Mouse (Mus musculus) neural tube, embryonic 11.5 days (tissue): ENCODE measurements around the gene Rps6kc1. TPM values are rescaled to one million over a fixed set of nuclear protein-coding genes. Genes with fewer than 3 reads are reported as not detected.
A peak's percentile ranks its signal among the peaks of the same experiment; 100 is the strongest.

ENCODE experiments used
- ATAC-seq: fragments of 200-750 bp; cut with Nextera tagmentation; 2 replicates; pipeline ENCODE4 v1.8.0; 2017; ENCODE audit warnings: moderate number of reproducible peaks, mild to moderate bottlenecking, moderate TSS enrichment, moderate library complexity; ENCODE audit not compliant: insufficient read depth, low FRiP score, low TSS enrichment
- DNase-seq: peaks from one replicate; pipeline ENCODE4 v3.0.0-alpha.2; 2015; ENCODE audit warnings: low spot score
- H3K27ac ChIP-seq: fragments of 300-500 bp; sonication (generic); 2 replicates; pipeline ENCODE4 v1.5.1; 2014; ENCODE audit warnings: low read depth, mild to moderate bottlenecking, low read length
- H3K27me3 ChIP-seq: fragments of 300-500 bp; sonication (generic); 2 replicates; pipeline ENCODE4 v1.6.1; 2014; ENCODE audit warnings: mild to moderate bottlenecking, low read length, mixed read lengths; ENCODE audit not compliant: control insufficient read depth, insufficient read depth
- H3K36me3 ChIP-seq: fragments of 300-500 bp; sonication (generic); 2 replicates; pipeline ENCODE4 v1.6.1; 2014; ENCODE audit warnings: mild to moderate bottlenecking, low read length, moderate library complexity, mixed read lengths; ENCODE audit not compliant: control insufficient read depth, insufficient read depth
- H3K4me1 ChIP-seq: fragments of 300-500 bp; sonication (generic); 2 replicates; pipeline ENCODE4 v1.6.1; 2014; ENCODE audit warnings: low read length, mixed read lengths; ENCODE audit not compliant: control insufficient read depth, insufficient read depth
- H3K4me2 ChIP-seq: fragments of 300-500 bp; sonication (generic); 2 replicates; pipeline ENCODE4 v1.6.1; 2014; ENCODE audit warnings: low read depth, mild to moderate bottlenecking, moderate library complexity
- H3K4me3 ChIP-seq: fragments of 300-500 bp; sonication (generic); 2 replicates; pipeline ENCODE4 v1.5.1; 2014; ENCODE audit warnings: low read depth, low read length
- H3K9ac ChIP-seq: fragments of 300-500 bp; sonication (generic); 2 replicates; pipeline ENCODE4 v1.6.1; 2014; ENCODE audit warnings: mild to moderate bottlenecking, low read length
- H3K9me3 ChIP-seq: fragments of 300-500 bp; sonication (generic); 2 replicates; pipeline ENCODE4 v1.6.1; 2016; ENCODE audit warnings: low read length; ENCODE audit not compliant: control insufficient read depth
- WGBS: fragments of 180-500 bp; shearing (Covaris S2); extraction: QIAGEN DNeasy Blood & Tissue Kit; methylation state at CpG from one replicate; pipeline ENCODE4 v1.1.7; 2014; 5-methylcytosine and 5-hydroxymethylcytosine counted together
- polyA plus RNA-seq: library from polyadenylated mRNA; unstranded; fragments of >200 nt; fragmentation: Nextera tagmentation; extraction: Ambion mirVana; gene quantifications from 2 replicates; pipeline ENCODE4 v1.2.1, GENCODE M21; 2014

Rps6kc1 gene
- polyA plus RNA-seq, 1 experiment from 2014 or later: 22.5 TPM

DNA sequence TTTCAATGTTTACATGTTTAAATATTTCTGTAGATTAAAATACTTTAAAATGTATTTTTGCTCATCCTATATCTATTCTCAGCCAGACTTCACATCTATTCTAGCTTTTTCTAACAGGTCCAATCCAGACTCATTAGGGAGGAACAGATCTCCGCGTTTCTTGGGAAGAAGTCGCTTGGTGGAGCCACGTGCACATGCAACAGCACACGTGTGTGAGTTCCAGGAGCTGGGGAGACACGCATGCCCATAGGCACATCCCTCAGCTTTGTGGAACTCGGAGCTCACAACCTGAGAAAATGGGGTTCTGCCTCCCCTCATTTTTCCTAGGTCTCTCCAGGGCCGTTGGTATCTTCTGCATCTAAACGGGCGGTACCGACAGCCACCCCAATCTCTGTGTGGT is 243.7 kb downstream of the Rps6kc1 start:
- ATAC-seq (no peak), DNase-seq (no peak)
- no peak overlapping the region for H3K27ac ChIP-seq
- H3K9me3 ChIP-seq: no peaks in the 10 kb centered on the region
- H3K36me3 ChIP-seq: no peaks in the 10 kb centered on the region
- no peaks in the 10 kb centered on the region for H3K4me1 ChIP-seq
- WGBS: 96% methylated on average over 11 of the region's 11 CpGs
- no peak overlapping the region for H3K4me3 ChIP-seq
- H3K27me3 ChIP-seq: no peaks in the 10 kb centered on the region
- H3K9ac ChIP-seq: no peak overlapping the region
- no peak overlapping the region for H3K4me2 ChIP-seq

DNA sequence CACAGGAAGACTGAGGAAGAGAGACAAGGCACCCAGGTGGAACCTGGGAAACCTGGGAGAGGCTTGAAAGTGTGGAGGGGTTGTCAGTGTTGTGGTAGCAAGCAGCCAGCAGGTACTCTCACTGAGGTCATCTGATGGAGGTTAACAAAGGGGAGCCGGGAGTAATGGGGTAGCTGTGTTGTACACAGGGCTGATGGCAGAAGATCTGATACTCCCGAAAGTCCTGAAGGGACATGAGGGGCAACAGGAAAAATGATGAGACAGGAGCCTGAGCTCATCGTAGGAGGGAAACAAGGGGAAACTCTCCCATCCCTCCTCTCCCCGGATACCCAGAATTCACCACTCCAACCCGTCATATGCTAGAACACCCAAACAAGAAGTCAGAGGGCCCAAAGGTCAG is 244.2 kb downstream of the Rps6kc1 start:
- Histone ChIP-seq H3K27ac (no peak overlapping the region), H3K36me3 (no peaks in the 10 kb centered on the region), H3K4me2 (no peak overlapping the region)

DNA sequence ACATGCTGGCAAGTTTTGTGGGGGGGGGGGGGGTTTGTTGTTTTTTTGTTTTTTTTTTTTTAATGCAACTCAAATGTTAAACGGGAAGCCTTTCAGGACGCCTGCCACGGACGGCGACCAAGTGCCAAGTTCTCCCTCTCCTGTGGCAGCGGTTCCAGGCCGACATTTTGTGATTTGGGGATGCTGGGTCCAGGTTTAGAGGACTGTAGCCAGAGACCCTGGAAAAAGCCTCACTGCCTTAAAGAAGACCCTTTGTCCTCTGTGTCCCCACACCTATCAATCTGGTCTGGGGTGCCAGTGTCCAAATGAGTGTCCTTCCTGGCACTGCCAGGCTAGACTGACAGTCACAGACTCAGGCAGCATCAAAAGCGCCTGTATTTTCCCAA is 246.1 kb downstream of the Rps6kc1 start:
- Histone ChIP-seq H3K4me2 (no peak overlapping the region), H3K9me3 (no peaks in the 10 kb centered on the region), H3K4me3 (no peak overlapping the region), H3K36me3 (no peaks in the 10 kb centered on the region), H3K4me1 (peaks cover 5% of the 10 kb centered on the region; the same call in 1 of the 2 replicates), H3K27ac (no peak overlapping the region), H3K27me3 (no peaks in the 10 kb centered on the region), H3K9ac (no peak overlapping the region)
- ATAC-seq: no peak
- WGBS: 90% methylated on average over 8 of the region's 8 CpGs
- no peak for DNase-seq

More for the DNA sequence above, 244.2 kb downstream of the Rps6kc1 start:
- no peak for ATAC-seq
- H3K9me3 ChIP-seq: no peaks in the 10 kb centered on the region
- no peak overlapping the region for H3K4me3 ChIP-seq
- no peak overlapping the region for H3K9ac ChIP-seq
- no peak for DNase-seq
- no peaks in the 10 kb centered on the region for H3K4me1 ChIP-seq
- WGBS: 88% methylated on average over 5 of the region's 5 CpGs
- no peaks in the 10 kb centered on the region for H3K27me3 ChIP-seq

DNA sequence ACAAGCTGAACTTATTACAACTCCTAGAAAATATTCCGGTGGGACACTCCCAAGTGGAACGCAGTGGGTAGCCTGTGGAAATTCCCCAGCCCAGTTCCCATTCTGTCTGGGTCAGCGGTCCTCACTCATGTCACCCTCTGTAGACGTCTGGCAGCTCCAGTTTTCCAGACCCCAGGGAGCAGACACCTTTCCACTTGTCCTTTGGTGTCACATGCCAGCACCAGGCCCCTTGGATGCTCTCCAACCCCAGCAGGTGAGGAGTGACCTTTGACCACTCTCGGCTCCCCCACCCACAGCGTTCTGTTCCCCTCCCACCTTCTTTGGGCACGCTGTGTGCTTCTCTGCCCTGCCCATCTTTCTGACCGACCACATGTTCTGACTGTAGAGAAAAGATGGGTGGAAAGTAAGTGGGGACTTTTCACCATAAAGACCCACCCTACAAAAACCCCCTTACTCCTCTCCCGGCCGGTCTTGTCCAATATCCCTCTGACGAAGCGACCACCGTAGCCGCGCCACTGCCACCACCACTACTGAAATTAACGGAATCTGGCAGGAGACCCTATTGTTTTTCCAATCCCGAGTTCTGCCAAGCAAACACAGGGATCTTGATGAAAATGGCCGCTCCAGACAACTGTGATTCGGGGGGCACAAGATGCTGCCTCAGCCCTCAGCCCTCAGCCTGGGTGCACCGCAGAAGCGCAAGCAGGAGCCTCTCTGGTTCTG is 246.6 kb downstream of the Rps6kc1 start:
- H3K9ac ChIP-seq: no peak overlapping the region
- no peak for DNase-seq
- H3K4me1 ChIP-seq: peaks cover 5% of the 10 kb centered on the region; the same call in 1 of the 2 replicates
- H3K4me2 ChIP-seq: no peak overlapping the region
- H3K9me3 ChIP-seq: no peaks in the 10 kb centered on the region
- H3K36me3 ChIP-seq: no peaks in the 10 kb centered on the region
- H3K27me3 ChIP-seq: no peaks in the 10 kb centered on the region
- no peak for ATAC-seq
- 85% methylated on average over 21 of the region's 21 CpGs for WGBS
- H3K4me3 ChIP-seq: no peak overlapping the region
- H3K27ac ChIP-seq: no peak overlapping the region

DNA sequence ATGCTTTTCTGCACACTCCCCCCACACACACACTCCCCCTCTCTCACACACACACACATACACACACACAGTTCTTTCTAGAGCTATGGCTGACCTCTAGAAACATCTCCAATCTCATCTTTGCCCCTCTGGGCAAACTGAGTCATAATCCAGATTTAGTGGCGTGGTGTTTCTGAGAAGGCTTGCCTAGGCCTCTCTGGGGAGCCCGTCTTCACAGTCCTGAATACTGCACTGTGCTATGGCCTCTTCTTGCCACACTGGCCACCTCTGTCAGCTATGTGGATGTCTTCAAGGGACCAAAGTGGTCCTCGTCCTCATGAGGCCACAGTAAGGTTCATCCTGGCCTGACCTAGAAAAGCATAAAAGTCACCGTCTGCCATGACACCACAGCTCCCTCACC is 247.6 kb downstream of the Rps6kc1 start:
- H3K4me1 ChIP-seq: peaks cover 5% of the 10 kb centered on the region; the same call in 1 of the 2 replicates
- ATAC-seq: no peak
- no peak overlapping the region for H3K9ac ChIP-seq
- no peak overlapping the region for H3K4me3 ChIP-seq
- H3K27ac ChIP-seq: no peak overlapping the region
- H3K27me3 ChIP-seq: no peaks in the 10 kb centered on the region
- H3K4me2 ChIP-seq: no peak overlapping the region
- DNase-seq: no peak
- H3K36me3 ChIP-seq: no peaks in the 10 kb centered on the region
- no peaks in the 10 kb centered on the region for H3K9me3 ChIP-seq
- 83% methylated on average over 4 of the region's 4 CpGs for WGBS

DNA sequence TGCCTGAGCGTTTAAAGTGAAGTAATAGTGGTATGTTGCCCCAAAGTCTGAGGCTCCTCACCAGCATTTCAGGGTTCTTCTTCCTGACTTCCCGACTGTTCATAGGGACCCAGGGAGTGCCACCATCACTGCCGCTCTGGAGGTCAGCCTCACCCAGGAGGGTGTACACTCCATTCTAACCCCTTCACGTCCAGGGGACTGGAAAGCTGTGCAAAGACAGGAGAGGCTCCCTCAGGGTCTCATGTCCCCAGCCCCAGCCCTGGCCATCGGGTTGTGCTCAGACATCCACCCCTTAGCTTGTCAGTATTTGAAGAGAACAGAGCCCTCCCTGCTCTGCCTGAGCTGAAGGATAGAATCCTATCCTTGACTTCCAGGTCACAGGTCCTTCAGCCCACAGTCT is 248.8 kb downstream of the Rps6kc1 start:
- Histone ChIP-seq H3K27me3 (no peaks in the 10 kb centered on the region), H3K4me2 (no peak overlapping the region), H3K4me3 (no peak overlapping the region), H3K9ac (no peak overlapping the region; the same call in 1 of the 2 replicates), H3K27ac (no peak overlapping the region), H3K4me1 (peaks cover 5% of the 10 kb centered on the region; the same call in 1 of the 2 replicates), H3K36me3 (no peaks in the 10 kb centered on the region), H3K9me3 (no peaks in the 10 kb centered on the region)
- 88% methylated on average over 5 of the region's 5 CpGs for WGBS
- no peak for DNase-seq
- no peak for ATAC-seq

DNA sequence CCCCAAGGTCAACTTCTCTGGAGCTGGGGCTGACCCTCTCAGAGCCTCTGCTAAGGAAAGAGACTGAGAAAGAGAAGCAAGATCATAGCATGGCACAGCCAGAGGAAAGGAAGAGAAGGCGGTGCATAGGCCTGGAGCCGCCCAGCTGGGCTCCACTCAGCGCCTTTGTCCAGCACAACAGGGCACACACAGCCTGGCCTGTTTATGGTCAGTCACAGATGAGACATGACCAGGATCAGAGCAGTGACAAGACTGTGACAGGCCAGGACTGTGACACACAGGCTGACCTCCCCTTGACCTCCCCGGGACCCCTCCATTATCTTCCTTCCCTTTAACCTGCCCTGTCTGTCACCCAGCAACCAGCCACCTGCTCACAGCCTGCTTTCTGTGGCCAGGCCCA is 249.8 kb downstream of the Rps6kc1 start:
- WGBS: 31% methylated on average over 4 of the region's 4 CpGs
- no peak overlapping the region for H3K9ac ChIP-seq
- H3K4me2 ChIP-seq: no peak overlapping the region
- H3K27ac ChIP-seq: no peak overlapping the region
- H3K4me1 ChIP-seq: peaks cover 5% of the 10 kb centered on the region; the same call in 1 of the 2 replicates
- H3K4me3 ChIP-seq: no peak overlapping the region
- no peaks in the 10 kb centered on the region for H3K9me3 ChIP-seq
- ATAC-seq: peak; percentile 47; the same call in 1 of the 2 replicates
- no peaks in the 10 kb centered on the region for H3K27me3 ChIP-seq
- no peak for DNase-seq
- no peaks in the 10 kb centered on the region for H3K36me3 ChIP-seq

DNA sequence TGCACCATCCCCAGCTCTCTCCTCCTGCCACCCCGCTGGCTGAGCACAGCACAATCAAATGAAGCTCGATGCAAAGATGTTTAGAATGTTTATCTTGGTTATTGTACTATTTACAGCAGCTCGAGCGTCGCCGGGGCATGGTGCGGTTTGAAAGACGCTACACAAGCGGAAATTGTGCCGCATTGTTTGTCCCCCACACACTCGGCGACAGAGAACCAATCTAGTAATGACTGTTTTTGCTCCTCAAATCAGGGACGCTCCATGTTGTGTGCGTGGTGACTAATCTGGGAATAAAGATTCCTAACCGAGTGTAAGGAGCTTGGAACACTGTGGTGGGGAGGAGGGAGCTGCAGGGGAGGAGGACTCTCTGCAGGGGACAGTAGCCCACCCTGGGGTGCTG is 250.3 kb downstream of the Rps6kc1 start:
- WGBS: 64% methylated on average over 15 of the region's 15 CpGs
- no peak for DNase-seq
- Histone ChIP-seq H3K4me1 (peaks cover 5% of the 10 kb centered on the region; the same call in 1 of the 2 replicates), H3K4me3 (no peak overlapping the region), H3K27me3 (no peaks in the 10 kb centered on the region), H3K4me2 (no peak overlapping the region), H3K36me3 (no peaks in the 10 kb centered on the region), H3K27ac (no peak overlapping the region), H3K9ac (no peak overlapping the region), H3K9me3 (no peaks in the 10 kb centered on the region)
- peak; percentile 17; the same call in 1 of the 2 replicates for ATAC-seq
